Mouse (Mus musculus) lung, embryonic 14.5 days (tissue): Measurements from ENCODE around the gene Prkag1. TPM values are rescaled to one million over a fixed set of nuclear protein-coding genes. Genes with fewer than 3 reads are reported as not detected.

ENCODE experiments used
- ATAC-seq: fragments of 200-750 bp; cut with Nextera tagmentation; 2 replicates; pipeline ENCODE4 v1.8.0; 2017; ENCODE audit warnings: mild to moderate bottlenecking, moderate TSS enrichment, moderate library complexity; ENCODE audit not compliant: insufficient read depth
- DNase-seq: peaks from one replicate; pipeline ENCODE4 v3.0.0-alpha.2; 2015
- H3K27ac ChIP-seq: fragments of 300-500 bp; sonication (generic); 2 replicates; pipeline ENCODE4 v1.5.1; 2014; ENCODE audit warnings: low read depth, mild to moderate bottlenecking, moderate library complexity
- H3K27me3 ChIP-seq: fragments of 300-500 bp; sonication (generic); 2 replicates; pipeline ENCODE4 v1.6.1; 2014; ENCODE audit warnings: low read length, control low read depth; ENCODE audit not compliant: insufficient read depth
- H3K36me3 ChIP-seq: fragments of 300-500 bp; sonication (generic); 2 replicates; pipeline ENCODE4 v1.6.1; 2014; ENCODE audit warnings: control low read depth; ENCODE audit not compliant: insufficient read depth
- H3K4me1 ChIP-seq: fragments of 300-500 bp; sonication (generic); 2 replicates; pipeline ENCODE4 v1.6.1; 2014; ENCODE audit warnings: antibody characterized with exemption, control low read depth; ENCODE audit not compliant: insufficient read depth
- H3K4me2 ChIP-seq: fragments of 300-500 bp; sonication (generic); 2 replicates; pipeline ENCODE4 v1.6.1; 2014; ENCODE audit warnings: mild to moderate bottlenecking
- H3K4me3 ChIP-seq: fragments of 300-500 bp; sonication (generic); 2 replicates; pipeline ENCODE4 v1.5.1; 2014; ENCODE audit warnings: low read depth, low read length
- H3K9ac ChIP-seq: fragments of 300-500 bp; sonication (generic); 2 replicates; pipeline ENCODE4 v1.6.1; 2014
- H3K9me3 ChIP-seq: fragments of 300-500 bp; sonication (generic); 2 replicates; pipeline ENCODE4 v1.6.1; 2016; ENCODE audit warnings: low read depth, low read length, control low read depth
- CTCF ChIP-seq: IDR thresholded peaks from 2 replicates; pipeline ENCODE4 v1.5.1; 2016; ENCODE audit warnings: antibody characterized with exemption, low read depth
- WGBS: fragments of 180-500 bp; shearing (Covaris S2); extraction: QIAGEN DNeasy Blood & Tissue Kit; methylation state at CpG from one replicate; pipeline ENCODE4 v1.1.7; 2014; 5-methylcytosine and 5-hydroxymethylcytosine counted together
- polyA plus RNA-seq: library from polyadenylated mRNA; unstranded; fragments of >200 nt; fragmentation: Nextera tagmentation; extraction: Ambion mirVana; gene quantifications from 2 replicates; pipeline ENCODE4 v1.2.1, GENCODE M21; 2014

The Prkag1 gene
- polyA plus RNA-seq, 1 experiment from 2014 or later = 93.4 TPM

- Histone ChIP-seq H3K9ac (0 out of 2 replicates have a peak overlapping the region, but pooled peaks have one; percentile 9), H3K9me3 (no peaks in the 10 kb centered on the region), H3K4me3 (peak overlapping the region; percentile 79; the same call in 1 of the 2 replicates), H3K27ac (peak overlapping the region; percentile 96), H3K4me1 (peaks cover 3% of the 10 kb centered on the region; the same call in 1 of the 2 replicates), H3K27me3 (no peaks in the 10 kb centered on the region), H3K4me2 (peak overlapping the region; percentile 67), H3K36me3 (peaks cover 49% of the 10 kb centered on the region)
- peak; percentile 25; the same call in 1 of the 2 replicates for TF ChIP-seq CTCF
- ATAC-seq = no peak
- WGBS = 57% methylated on average over 12 of the region's 12 CpGs
- DNase-seq = peak; percentile 29
Measured at GRCm38 (mm10) chr15:98832161-98833058, 1.1 kb upstream of the Prkag1 start.

GRCm38 (mm10) chr15:98831684-98832035 lies 339 bp upstream of the Prkag1 start:
- DNase-seq (no peak), ATAC-seq (peak; percentile 22; the same call in 1 of the 2 replicates)
- no peaks in the 10 kb centered on the region for H3K27me3 ChIP-seq
- 12% methylated on average over 9 of the region's 9 CpGs for WGBS
- peak overlapping the region; percentile 79 for H3K4me3 ChIP-seq
- peak overlapping the region; percentile 96 for H3K27ac ChIP-seq
- TF ChIP-seq CTCF = no peak
- H3K4me2 ChIP-seq = peak overlapping the region; percentile 67
- H3K9ac ChIP-seq = peak overlapping the region; percentile 89
- no peaks in the 10 kb centered on the region for H3K9me3 ChIP-seq
- peaks cover 3% of the 10 kb centered on the region; the same call in 1 of the 2 replicates for H3K4me1 ChIP-seq
- peaks cover 44% of the 10 kb centered on the region for H3K36me3 ChIP-seq

- H3K4me1 ChIP-seq = peaks cover 3% of the 10 kb centered on the region; the same call in 1 of the 2 replicates
- H3K9ac ChIP-seq = no peak overlapping the region
- no peak for TF ChIP-seq CTCF
- peaks cover 37% of the 10 kb centered on the region for H3K36me3 ChIP-seq
- H3K4me3 ChIP-seq = no peak overlapping the region
- DNase-seq (no peak), ATAC-seq (no peak)
- H3K9me3 ChIP-seq = no peaks in the 10 kb centered on the region
- H3K4me2 ChIP-seq = no peak overlapping the region
- no peak overlapping the region for H3K27ac ChIP-seq
- WGBS = 86% methylated on average over 7 of the region's 7 CpGs
- H3K27me3 ChIP-seq = no peaks in the 10 kb centered on the region
Measured at GRCm38 (mm10) chr15:98827611-98828011, 3.7 kb downstream of the Prkag1 start.

- Histone ChIP-seq H3K9me3 (no peaks in the 10 kb centered on the region), H3K4me3 (no peak overlapping the region), H3K36me3 (peaks cover 71% of the 10 kb centered on the region), H3K4me1 (no peaks in the 10 kb centered on the region), H3K4me2 (no peak overlapping the region), H3K27me3 (no peaks in the 10 kb centered on the region), H3K27ac (no peak overlapping the region), H3K9ac (no peak overlapping the region)
- peak; percentile 20; the same call in 1 of the 2 replicates for TF ChIP-seq CTCF
- WGBS = 66% methylated on average over 3 of the region's 3 CpGs
- ATAC-seq (no peak), DNase-seq (no peak)
Measured at GRCm38 (mm10) chr15:98823434-98823833, 7.9 kb downstream of the Prkag1 start.

GRCm38 (mm10) chr15:98822147-98822546 lies 9.2 kb downstream of the Prkag1 start:
- Histone ChIP-seq H3K4me1 (no peaks in the 10 kb centered on the region), H3K4me3 (no peak overlapping the region), H3K9me3 (no peaks in the 10 kb centered on the region), H3K9ac (no peak overlapping the region), H3K36me3 (peaks cover 70% of the 10 kb centered on the region), H3K4me2 (no peak overlapping the region), H3K27me3 (no peaks in the 10 kb centered on the region), H3K27ac (no peak overlapping the region)
- ATAC-seq (no peak), DNase-seq (no peak)
- no peak for TF ChIP-seq CTCF
- 90% methylated on average over 5 of the region's 5 CpGs for WGBS

- no peaks in the 10 kb centered on the region for H3K9me3 ChIP-seq
- peak; percentile 23 for DNase-seq
- ATAC-seq = no peak
- no peak overlapping the region for H3K27ac ChIP-seq
- no peaks in the 10 kb centered on the region for H3K4me1 ChIP-seq
- H3K36me3 ChIP-seq = peaks cover 75% of the 10 kb centered on the region
- no peak overlapping the region for H3K9ac ChIP-seq
- no peaks in the 10 kb centered on the region for H3K27me3 ChIP-seq
- 32% methylated on average over 10 of the region's 10 CpGs for WGBS
- no peak overlapping the region for H3K4me3 ChIP-seq
- peak; percentile 51 for TF ChIP-seq CTCF
- no peak overlapping the region for H3K4me2 ChIP-seq
Measured at GRCm38 (mm10) chr15:98821403-98821802, 9.9 kb downstream of the Prkag1 start.

- Histone ChIP-seq H3K27ac (no peak overlapping the region), H3K9ac (no peak overlapping the region), H3K27me3 (no peaks in the 10 kb centered on the region), H3K4me1 (no peaks in the 10 kb centered on the region), H3K9me3 (no peaks in the 10 kb centered on the region), H3K4me3 (no peak overlapping the region), H3K36me3 (peaks cover 78% of the 10 kb centered on the region), H3K4me2 (no peak overlapping the region)
- TF ChIP-seq CTCF = no peak
- WGBS = 90% methylated on average over 4 of the region's 4 CpGs
- ATAC-seq (no peak), DNase-seq (no peak)
Measured at GRCm38 (mm10) chr15:98820937-98821336, 10.4 kb downstream of the Prkag1 start.
